Mouse (Mus musculus): Measurements from ENCODE around the gene Galnt15.
"Not testable (repeated sequence)": the region's sequence is repeated elsewhere in the genome, so short reads cannot be mapped to it uniquely, and the experiment has no call there.

The Galnt15 gene

DNA sequence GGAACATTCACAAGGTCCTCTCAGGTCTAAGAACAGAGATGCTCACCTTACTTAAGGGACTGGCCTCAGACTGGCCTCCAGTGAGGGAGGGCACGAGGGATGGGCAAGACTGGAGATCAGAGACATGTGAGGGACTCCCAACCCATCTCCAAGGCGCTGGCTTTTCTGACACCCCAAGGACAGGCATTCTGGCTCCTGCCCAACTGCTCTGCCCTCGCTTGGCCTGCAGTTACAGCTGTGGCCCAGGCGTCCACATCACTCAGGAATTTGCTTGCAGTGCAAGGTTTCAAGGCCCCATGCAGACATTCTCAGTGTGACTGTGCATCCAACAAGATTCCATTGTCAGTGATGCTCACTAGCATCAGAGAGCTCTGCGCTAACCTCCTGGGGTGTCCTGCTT, 7.7 kb downstream of the Galnt15 start:
- no peak for DNase-seq

DNA sequence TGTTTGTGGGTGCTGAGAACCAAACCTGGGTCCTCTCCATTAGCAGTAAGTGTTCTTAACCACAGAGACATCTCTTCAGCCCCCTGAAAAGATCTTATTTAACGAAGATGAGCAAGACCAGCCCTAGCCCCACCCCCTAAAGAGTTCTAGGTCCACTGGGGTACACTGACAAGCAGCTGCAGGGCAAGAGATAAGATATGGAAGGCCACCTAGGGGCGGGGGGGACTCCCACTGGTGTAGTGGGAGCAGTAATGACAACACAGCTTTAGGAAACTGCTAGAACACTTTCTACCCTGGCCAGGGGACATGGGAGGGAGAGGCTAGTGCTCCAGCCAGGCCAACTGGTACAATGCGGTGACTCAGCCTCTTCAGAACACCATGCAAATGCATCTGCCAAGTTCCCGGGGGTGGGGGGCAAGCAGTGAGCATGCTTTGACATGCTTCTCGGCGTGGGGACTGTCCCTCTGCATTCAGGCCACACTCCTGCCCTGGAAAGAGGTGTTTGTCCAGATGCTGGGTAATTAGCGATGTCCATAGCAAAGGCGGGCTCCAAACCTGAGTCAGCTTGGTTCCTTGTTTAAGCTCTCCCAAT, 9.0 kb downstream of the Galnt15 start:
- no peak for DNase-seq

- DNase-seq: no peak
These were observed 13.3 kb downstream of the Galnt15 start for GRCm38 (mm10) chr14:32042108-32042507.

- DNase-seq: no peak
These were observed 17.6 kb downstream of the Galnt15 start for GRCm38 (mm10) chr14:32046357-32046756.

DNA sequence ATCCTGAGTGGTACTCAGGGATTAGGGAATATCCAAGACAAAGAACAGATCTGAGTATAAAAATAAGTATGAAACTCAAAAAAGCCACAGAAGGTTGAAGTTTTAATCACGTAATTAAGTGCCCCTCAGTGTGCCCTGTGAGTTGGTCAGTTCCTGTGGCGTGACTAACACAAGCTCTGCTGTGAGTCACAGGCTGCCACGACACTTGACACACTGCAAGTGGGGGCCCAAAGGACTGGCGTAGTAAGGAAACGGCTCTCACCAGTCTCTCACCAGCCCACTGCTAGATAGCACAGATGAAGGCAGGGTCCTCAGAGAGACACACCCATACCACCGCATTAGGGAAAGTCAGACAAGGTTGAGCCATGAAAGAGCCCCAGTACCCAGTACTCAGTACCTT, 21.4 kb downstream of the Galnt15 start:
- DNase-seq: no peak

DNA sequence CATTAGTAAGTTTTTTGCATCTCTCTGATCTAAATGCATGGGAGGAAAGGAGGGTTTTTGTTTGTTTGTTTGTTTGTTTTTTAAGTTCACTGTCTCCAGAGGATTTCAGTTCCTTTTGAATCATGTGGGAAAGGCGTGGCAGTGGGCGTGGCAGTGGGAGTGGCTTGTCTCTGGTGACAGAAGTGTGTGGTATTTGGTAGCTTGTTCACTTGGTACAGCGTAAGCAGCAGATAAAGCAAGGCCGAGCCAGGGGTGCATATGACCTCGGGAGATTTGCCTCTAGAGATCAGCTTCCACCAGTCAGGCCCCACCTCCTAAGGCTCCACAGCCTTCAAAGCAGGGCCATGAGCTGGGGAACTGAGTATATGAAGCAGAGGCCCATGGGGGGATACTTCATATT, 25.1 kb downstream of the Galnt15 start:
- no peak for DNase-seq

GRCm38 (mm10) chr14:32054788-32055187, 26.0 kb downstream of the Galnt15 start:
- no peak for DNase-seq

GRCm38 (mm10) chr14:32055781-32056180, 27.0 kb downstream of the Galnt15 start:
- DNase-seq: no peak

GRCm38 (mm10) chr14:32056675-32057074, 27.9 kb downstream of the Galnt15 start:
- DNase-seq: peak; percentile 27 to 40

DNA sequence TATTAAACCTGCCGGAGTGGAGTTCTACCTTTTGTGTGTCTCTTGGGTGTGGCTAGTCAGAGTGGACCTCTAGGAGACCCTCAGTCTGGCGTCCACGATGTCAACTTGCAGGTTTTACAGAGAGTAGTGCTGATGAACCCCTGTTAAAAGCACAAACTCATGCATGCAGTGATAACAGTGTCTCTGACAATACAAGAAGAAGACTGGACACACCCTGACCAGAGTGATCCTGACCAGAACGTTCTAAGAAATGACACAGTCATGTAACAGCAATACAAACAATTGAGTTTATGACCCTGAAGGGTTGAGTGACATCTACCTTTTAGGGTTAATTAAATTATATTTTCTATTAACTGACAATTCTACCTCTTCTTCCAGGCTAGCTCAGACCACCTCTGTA, 28.9 kb downstream of the Galnt15 start:
- no peak for DNase-seq

DNA sequence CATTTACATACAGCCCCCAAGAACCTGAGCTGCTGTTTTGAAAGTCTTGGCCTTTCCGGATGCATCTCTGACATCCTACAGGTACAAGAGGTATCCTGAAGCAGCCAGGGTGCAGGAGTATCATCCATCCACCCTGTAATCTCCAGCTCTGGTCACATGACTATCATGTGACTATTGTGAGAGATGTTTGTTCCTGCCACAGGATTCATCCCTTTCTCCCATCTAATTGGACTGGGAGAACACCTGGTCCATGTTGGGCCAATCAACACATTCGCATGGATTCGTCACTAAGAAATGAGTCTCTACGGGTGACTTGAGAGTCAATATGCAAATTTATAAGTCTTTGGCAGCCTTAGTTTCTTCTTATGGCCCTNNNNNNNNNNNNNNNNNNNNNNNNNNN, 32.6 kb downstream of the Galnt15 start:
- no peak for DNase-seq

DNA sequence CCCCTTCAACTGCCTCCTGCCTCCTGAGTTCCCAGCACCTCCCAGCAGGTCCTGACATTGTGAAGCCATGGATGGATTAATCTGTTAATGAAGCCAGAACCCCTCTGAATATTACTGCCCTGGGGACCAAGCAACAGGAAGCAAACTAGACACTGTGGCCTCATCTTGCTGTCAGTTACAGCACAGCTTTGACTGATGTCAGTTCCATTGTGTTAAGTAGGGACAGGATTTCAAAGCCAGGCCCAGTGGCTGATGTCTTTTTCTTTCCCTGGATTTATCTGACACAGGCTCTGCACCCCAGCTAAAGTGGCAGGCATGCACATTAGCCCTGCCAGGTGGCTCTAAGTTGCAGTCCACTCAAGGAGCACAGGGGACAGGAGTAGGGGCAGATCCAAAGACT, 44.0 kb downstream of the Galnt15 start:
- DNase-seq: no peak

- DNase-seq: no peak
These were observed 44.5 kb downstream of the Galnt15 start for GRCm38 (mm10) chr14:32073211-32073685.

- DNase-seq: no peak
These were observed 45.1 kb downstream of the Galnt15 start for GRCm38 (mm10) chr14:32073901-32074300.

DNA sequence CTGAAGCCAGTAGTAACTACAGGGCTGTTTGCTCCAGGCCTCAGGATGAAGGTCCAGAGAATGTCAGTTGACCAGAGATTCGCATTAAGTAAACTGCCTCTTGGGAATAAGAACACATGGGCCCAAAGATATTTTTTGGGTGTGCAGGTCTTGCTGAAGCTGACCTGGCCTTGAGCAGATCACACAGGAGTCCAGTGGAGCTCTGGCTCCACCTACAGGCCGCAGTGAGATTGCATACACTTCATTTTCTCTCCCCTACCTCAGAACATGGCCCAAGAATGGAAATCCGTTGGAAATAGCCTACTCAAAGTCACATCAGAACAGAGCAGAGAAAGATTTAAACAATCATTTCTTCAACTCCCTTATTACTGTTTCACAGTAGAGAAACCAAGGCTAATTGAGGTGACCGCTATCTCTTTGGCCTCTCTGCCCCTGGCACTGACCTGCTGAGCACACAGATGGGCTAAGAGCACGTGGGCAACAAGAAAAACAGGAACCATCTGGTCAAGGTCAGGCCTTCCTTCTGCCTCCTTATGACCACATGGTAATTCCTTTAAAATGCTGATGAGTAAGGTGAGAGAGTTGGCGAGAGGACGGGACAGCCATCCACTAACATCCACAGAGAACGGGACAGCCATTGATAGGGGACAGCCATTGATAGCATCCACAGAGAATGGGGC, 48.2 kb downstream of the Galnt15 start:
- DNase-seq: peak; percentile 21 to 24

DNA sequence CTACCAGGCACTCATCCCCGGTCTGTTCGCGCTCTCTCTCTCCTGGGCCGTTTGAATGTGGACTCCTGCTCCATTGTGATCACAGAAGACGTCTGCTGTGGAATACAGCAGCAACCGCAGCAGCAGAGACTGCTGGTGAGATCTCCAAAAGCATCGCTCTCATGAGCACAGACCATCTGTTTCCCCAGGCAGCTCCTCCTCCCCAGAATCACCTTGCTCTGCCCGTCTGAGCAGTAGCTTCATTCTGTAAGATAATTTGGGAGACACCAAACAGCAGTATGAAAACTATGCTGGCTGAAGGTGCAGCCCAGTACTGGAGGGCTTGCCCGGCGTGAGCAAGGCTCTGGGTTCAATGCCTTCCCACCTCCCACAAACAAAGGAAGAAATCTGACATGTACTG, 52.2 kb downstream of the Galnt15 start:
- no peak for DNase-seq

GRCm38 (mm10) chr14:32082891-32083290, 54.1 kb downstream of the Galnt15 start:
- DNase-seq: no peak

DNA sequence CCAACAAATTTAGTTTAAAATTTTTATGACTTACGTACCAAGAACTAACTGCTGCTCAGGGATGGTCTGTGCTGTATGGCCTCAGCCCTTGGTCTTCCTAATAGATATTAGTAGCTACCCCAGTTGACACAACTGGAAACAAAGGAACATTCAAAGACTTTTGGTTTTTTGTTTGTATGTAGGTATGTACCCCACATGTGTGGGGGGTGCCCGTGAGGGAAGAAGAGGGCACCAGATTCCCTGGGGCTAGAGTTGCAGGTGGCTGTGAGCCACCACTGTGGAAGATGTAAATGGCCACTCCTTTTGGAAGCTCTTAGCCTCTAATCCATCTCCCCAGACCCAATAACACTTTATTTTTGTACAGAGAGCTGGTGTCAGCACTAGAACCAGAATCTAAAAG, 54.7 kb downstream of the Galnt15 start:
- no peak for DNase-seq

GRCm38 (mm10) chr14:32084761-32085485, 56.1 kb downstream of the Galnt15 start, which contains the start of gene Oxnad1:
Gene Oxnad1, plus strand, starts transcription at chr14:32085374.
- DNase-seq: peak in 1 of 2 experiments; percentile 89

GRCm38 (mm10) chr14:32085486-32086201, 56.9 kb downstream of the Galnt15 start, which contains the start of gene Dph3:
Gene Dph3, minus strand, starts transcription at chr14:32085729.
- peak; percentile 95 to 96 for DNase-seq

DNA sequence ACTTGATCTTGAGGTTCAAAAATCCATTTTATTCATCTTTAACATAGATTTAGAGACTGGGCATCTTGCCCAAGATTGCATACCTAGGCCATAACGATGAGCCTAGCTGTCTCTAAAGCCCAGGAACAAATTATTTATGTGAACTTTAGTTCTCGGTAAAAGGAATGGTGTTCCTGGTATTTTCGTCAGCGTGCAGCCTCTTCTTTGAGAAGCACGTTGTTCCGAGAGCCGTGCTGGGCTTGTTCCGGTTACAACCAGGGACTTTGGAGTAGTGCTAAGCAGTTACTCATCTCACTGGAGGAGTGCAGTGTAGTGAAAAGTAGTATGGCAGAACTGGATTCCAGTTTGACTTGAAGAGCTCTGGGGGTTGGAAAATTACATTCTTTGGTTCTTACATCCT, 57.4 kb downstream of the Galnt15 start:
- DNase-seq: no peak

DNA sequence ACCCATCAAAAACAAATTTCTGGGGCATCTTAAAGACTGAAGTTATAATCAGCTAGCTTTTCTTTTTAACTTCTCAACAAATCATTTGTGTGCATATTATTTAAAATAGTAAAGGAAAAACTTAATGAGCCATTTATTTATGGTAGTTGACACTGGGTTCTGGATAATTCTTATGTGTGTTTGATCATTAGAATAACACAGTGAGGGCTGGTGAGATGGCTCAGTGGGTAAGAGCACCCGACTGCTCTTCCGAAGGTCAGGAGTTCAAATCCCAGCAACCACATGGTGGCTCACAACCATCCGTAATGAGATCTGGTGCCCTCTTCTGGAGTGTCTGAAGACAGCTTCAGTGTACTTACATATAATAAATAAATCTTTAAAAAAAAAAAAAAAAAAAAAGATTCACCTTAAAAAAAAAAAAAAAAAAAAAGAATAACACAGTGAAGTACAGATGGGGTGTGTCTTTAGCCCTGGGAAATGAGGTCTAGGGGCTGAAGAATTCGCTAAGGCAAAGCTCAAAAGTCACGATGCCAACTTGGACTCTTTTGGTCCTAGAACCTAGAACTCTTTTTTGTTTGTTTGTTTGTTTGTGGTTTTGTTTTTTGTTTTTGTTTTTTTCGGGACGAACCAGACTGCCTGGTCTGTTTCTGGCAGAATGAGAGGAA, 58.9 kb downstream of the Galnt15 start:
- DNase-seq: not testable (repeated sequence)

GRCm38 (mm10) chr14:32091124-32091523, 62.3 kb downstream of the Galnt15 start:
- DNase-seq: no peak

Measured in thymus, postnatal 36 days (tissue).